Mouse (Mus musculus): Measurements from ENCODE around the gene Gm49398. TPM values are rescaled to one million over a fixed set of nuclear protein-coding genes. Genes with fewer than 3 reads are reported as not detected.

Gene Gm49398
- polyA plus RNA-seq (2014; fragmentation: Nextera tagmentation; extraction: Ambion mirVana), result not detected in 2 replicates

DNA sequence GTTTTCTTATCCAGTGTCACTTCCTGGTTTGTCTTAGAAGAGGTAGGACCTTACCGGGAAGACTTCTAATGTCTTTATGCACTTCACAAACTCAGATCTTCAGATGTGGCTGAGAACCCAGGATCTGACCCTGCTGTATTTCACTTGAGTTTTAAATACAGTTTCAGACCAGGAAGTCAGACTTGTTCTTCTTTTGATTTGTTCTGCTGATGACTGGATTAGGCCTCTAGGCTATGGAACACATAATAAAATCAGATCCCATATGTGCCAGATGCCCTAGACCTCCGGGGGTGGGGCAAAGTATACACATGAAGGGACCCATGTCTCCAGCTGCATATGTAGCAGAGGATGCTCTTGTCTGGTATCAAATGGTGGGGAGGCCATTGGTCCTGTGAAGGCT lies at the start of gene Gm49398:
Gm49398 (minus strand) TSS at position 101 of the 400 bp plus-strand sequence.
- no peak within 1 kb of the TSS for H3K9ac ChIP-seq (ENCODE audit: low read length)
- H3K27ac ChIP-seq (ENCODE audit: low read depth), result no peak within 1 kb of the TSS
- H3K9me3 ChIP-seq (ENCODE audit: control insufficient read depth, low read length), result no peaks in the 10 kb centered on the region
- no peaks in the 10 kb centered on the region for H3K4me1 ChIP-seq (replicated peaks; ENCODE audit: control insufficient read depth, insufficient read depth, low read length)
- H3K4me3 ChIP-seq (ENCODE audit: low read depth, low read length), result no peak within 1 kb of the TSS
- H3K27me3 ChIP-seq (replicated peaks; ENCODE audit: control insufficient read depth, insufficient read depth, low read length), result no peaks in the 10 kb centered on the region
- DNase-seq (ENCODE audit: low spot score) (no peak), ATAC-seq (replicated peaks; ENCODE audit: low FRiP score, low TSS enrichment, low read depth) (no peak)
- 79% methylated on average over 2 of the region's 2 CpGs for whole genome bisulfite sequencing
- H3K4me2 ChIP-seq (ENCODE audit: low read length), result no peak within 1 kb of the TSS
- H3K36me3 ChIP-seq (ENCODE audit: control insufficient read depth, insufficient read depth, low read length), result no peaks in the 10 kb centered on the region

DNA sequence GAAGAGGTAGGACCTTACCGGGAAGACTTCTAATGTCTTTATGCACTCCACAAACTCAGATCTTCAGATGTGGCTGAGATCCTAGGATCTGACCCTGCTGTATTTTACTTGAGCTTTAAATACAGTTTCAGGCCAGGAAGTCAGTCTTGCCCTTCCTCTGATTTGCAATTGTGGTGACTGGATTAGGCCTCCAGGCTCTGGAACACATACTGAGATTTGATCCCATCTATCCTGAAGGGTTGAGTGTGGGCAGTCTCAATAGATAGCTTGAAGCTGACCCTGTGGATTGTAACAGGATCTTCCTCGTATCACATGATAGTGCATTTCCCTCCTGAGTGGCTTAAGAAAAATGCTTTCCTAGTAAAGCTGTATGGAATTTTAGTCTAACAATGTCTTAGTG lies 33.4 kb downstream of the Gm49398 start, which contains the start of gene Cts8:
Cts8 (minus strand) TSS at position 101 of the 400 bp plus-strand sequence.
- Histone ChIP-seq H3K4me1 (replicated peaks; ENCODE audit: control insufficient read depth, insufficient read depth, low read length) (no peaks in the 10 kb centered on the region), H3K9me3 (ENCODE audit: control insufficient read depth, low read length) (no peaks in the 10 kb centered on the region), H3K27ac (ENCODE audit: low read depth) (no peak within 1 kb of the TSS), H3K27me3 (replicated peaks; ENCODE audit: control insufficient read depth, insufficient read depth, low read length) (no peaks in the 10 kb centered on the region), H3K36me3 (ENCODE audit: control insufficient read depth, insufficient read depth, low read length) (no peaks in the 10 kb centered on the region), H3K4me2 (ENCODE audit: low read length) (no peak within 1 kb of the TSS), H3K9ac (ENCODE audit: low read length) (no peak within 1 kb of the TSS), H3K4me3 (ENCODE audit: low read depth, low read length) (no peak within 1 kb of the TSS)
- WGBS, result 86% methylated on average over 2 of the region's 2 CpGs
- DNase-seq (ENCODE audit: low spot score) (no peak), ATAC-seq (replicated peaks; ENCODE audit: low FRiP score, low TSS enrichment, low read depth) (no peak)

DNA sequence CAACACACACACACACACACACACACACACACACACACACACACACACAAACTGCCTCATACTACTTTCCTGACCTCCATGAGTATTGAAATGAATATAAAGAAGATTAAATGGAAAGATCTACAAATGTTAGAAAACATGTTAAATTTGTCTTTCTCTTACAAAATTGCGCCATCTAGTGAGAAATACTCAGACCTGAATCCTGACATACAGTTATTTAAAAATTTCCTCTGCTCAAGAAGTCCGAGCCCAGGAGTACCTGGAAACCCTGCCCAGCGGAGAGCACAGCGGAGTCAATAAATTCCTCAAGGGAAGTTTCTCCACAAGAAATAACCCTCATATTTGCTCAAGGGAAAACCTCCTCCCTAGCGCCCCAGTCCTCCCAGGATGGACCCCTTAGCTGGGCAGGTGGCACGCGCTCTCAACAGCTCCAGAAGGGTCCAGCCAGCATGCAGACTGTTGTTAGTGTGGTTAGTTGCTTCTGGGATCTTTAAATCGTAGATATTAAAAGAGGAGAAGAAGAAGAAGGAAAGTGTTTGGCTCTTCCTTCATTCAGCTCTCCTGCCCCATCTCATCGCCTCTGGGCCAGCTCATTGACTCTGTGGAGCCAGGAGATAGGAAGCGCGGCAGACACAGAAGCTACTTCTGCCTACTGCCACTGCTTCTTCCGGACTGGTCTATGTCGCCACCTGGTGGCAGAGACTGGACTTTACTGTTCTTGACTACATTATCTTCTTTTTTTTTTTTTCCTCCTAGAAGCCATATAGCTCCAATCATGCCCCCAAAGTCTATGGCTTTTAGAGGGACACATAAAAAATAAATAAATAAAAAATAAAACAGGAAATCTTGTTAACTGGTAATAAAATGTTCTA lies 47.3 kb downstream of the Gm49398 start:
- H3K9ac ChIP-seq (ENCODE audit: low read length), result no peak overlapping the region
- WGBS, result 54% methylated on average over 13 of the region's 13 CpGs
- H3K27me3 ChIP-seq (replicated peaks; ENCODE audit: control insufficient read depth, insufficient read depth, low read length), result no peaks in the 10 kb centered on the region
- ATAC-seq (replicated peaks; ENCODE audit: low FRiP score, low TSS enrichment, low read depth), result no peak
- H3K27ac ChIP-seq (ENCODE audit: low read depth), result no peak overlapping the region
- no peaks in the 10 kb centered on the region for H3K36me3 ChIP-seq (ENCODE audit: control insufficient read depth, insufficient read depth, low read length)
- no peaks in the 10 kb centered on the region for H3K4me1 ChIP-seq (replicated peaks; ENCODE audit: control insufficient read depth, insufficient read depth, low read length)
- H3K4me2 ChIP-seq (ENCODE audit: low read length), result no peak overlapping the region
- no peak overlapping the region for H3K4me3 ChIP-seq (ENCODE audit: low read depth, low read length)
- DNase-seq (ENCODE audit: low spot score), result peak; percentile 66
- H3K9me3 ChIP-seq (ENCODE audit: control insufficient read depth, low read length), result no peaks in the 10 kb centered on the region

DNA sequence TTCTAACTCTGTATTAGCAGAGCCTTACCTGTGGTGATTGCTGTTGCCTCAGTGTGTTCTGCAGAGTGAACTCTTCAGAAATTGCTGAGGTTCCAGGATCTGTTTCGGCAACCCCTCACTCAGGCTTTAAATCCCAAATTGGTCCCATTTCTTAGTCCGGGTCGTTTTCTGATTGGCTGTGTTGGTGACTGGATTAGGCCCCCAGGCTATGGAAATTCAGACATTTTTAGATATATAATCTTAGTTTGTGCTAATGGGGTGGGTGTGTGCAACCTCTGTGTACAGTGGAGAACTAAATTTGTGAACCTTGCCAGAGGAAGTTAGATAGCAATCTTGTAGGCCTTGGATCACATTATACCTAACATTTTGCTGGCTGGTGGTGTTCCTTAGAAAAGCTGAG lies 85.3 kb downstream of the Gm49398 start, which contains the start of gene Cts6:
Cts6 (minus strand) TSS at position 101 of the 400 bp plus-strand sequence.
- no peak within 1 kb of the TSS for H3K27ac ChIP-seq (ENCODE audit: low read depth)
- 96% methylated on average over 3 of the region's 3 CpGs for WGBS
- 0 out of 2 replicates have a peak, but pooled peaks cover 6% of the 10 kb centered on the region for H3K9me3 ChIP-seq (ENCODE audit: control insufficient read depth, low read length)
- no peaks in the 10 kb centered on the region for H3K27me3 ChIP-seq (replicated peaks; ENCODE audit: control insufficient read depth, insufficient read depth, low read length)
- no peak within 1 kb of the TSS for H3K9ac ChIP-seq (ENCODE audit: low read length)
- no peaks in the 10 kb centered on the region for H3K36me3 ChIP-seq (ENCODE audit: control insufficient read depth, insufficient read depth, low read length)
- ATAC-seq (replicated peaks; ENCODE audit: low FRiP score, low TSS enrichment, low read depth) (no peak), DNase-seq (ENCODE audit: low spot score) (no peak)
- H3K4me3 ChIP-seq (ENCODE audit: low read depth, low read length), result no peak within 1 kb of the TSS
- no peaks in the 10 kb centered on the region for H3K4me1 ChIP-seq (replicated peaks; ENCODE audit: control insufficient read depth, insufficient read depth, low read length)
- H3K4me2 ChIP-seq (ENCODE audit: low read length), result no peak within 1 kb of the TSS

Small RNA genes within 50 kb of the gene (microRNA-seq; reads per million reads assigned to microRNA genes)
- gene Gm27704, result not detected

Other genes with a start within 250 kb of the Gm49398 start
- not detected in 2 replicates for gene Ctsq, start 248.2 kb downstream of the Gm49398 start, polyA plus RNA-seq (2014; fragmentation: Nextera tagmentation; extraction: Ambion mirVana)
- gene Ctsr, start 124.6 kb downstream of the Gm49398 start, polyA plus RNA-seq (2014; fragmentation: Nextera tagmentation; extraction: Ambion mirVana), result not detected in 2 replicates
- gene Cts6, start 85.4 kb downstream of the Gm49398 start, polyA plus RNA-seq (2014; fragmentation: Nextera tagmentation; extraction: Ambion mirVana), result not detected in 2 replicates
- not detected in 2 replicates for gene Cts8, start 33.5 kb downstream of the Gm49398 start, polyA plus RNA-seq (2014; fragmentation: Nextera tagmentation; extraction: Ambion mirVana)
- not detected in 2 replicates for gene Cts7, start 69.4 kb upstream of the Gm49398 start, polyA plus RNA-seq (2014; fragmentation: Nextera tagmentation; extraction: Ambion mirVana)